Mouse (Mus musculus): ENCODE measurements around the gene Hbq1a.

DNA sequence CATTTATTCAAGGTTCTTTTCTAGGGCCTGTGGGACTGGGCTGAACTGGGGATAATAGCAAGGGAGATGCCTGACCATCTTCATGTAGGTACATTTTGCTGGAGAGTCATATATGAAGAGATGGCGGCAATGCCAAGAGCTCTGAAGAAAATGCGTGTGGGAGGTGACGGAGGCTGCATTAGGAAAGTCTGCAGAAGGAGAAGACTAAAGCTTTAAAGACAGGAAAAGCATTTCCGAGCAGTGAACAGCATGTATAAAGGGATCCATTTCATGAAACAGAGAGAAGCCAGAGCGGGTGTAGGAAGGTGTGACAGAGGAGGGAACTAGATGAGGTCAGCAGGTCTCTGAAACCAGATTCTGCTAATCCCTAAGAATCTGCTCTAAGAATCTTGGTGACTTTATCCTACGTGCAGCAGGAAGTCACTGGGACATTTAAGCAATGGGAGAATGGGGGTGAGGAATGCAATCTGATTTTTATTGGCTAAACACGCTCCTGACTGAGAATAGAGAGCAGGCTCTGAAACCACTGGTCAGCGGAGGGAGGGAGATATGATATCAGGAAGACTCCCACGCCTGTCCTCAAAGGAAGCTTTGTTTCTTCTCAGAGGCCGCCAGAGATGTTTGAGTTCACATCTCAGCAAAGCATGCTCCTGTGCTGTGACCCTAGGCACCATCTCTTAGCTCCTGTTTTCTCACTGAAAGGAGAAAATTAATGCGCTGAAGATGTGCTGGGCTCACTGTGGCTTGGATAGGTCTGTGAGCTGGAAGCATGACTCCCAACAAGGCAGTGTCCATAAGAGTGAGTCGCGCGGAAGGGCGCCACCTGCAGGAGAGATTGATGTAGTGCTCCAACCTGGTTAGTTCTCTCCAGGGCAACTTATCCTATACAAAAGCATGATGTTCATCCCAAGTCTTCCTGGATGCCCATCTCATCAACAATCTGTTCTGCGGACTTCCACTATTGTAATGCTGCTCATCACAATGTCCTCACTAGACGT, 40.9 kb downstream of the Hbq1a start:
- peak; percentile 61 for TF ChIP-seq CTCF (IDR thresholded peaks at IDR 0.05; ENCODE audit: borderline replicate concordance, insufficient read depth, low read depth, low read length)
- TF ChIP-seq POLR2A (IDR thresholded peaks at IDR 0.05; ENCODE audit: borderline replicate concordance, insufficient read depth, low read length), result no peak

Measured in cerebellum, adult 2 months (tissue).